Mouse (Mus musculus) intestine, postnatal 0 days (tissue): ENCODE data around the gene Ap2a1. TPM values are rescaled to one million over a fixed set of nuclear protein-coding genes. Genes with fewer than 3 reads are reported as not detected.

Experiments
- ATAC-seq: fragments of 200-750 bp; cut with Nextera tagmentation; 2 replicates; pipeline ENCODE4 v1.8.0; 2017; ENCODE audit warnings: mild to moderate bottlenecking, moderate TSS enrichment, moderate library complexity
- H3K27ac ChIP-seq: fragments of 300-500 bp; sonication (generic); 2 replicates; pipeline ENCODE4 v1.5.1; 2014; ENCODE audit warnings: mild to moderate bottlenecking, low read depth, low read length, moderate library complexity
- H3K27me3 ChIP-seq: fragments of 300-500 bp; sonication (generic); replicated peaks from 2 replicates; pipeline ENCODE4 v1.6.1; 2014; ENCODE audit warnings: low read length, mixed read lengths; ENCODE audit not compliant: control insufficient read depth, insufficient read depth
- H3K36me3 ChIP-seq: fragments of 300-500 bp; sonication (generic); 2 replicates; pipeline ENCODE4 v1.6.1; 2014; ENCODE audit warnings: mild to moderate bottlenecking, moderate library complexity; ENCODE audit not compliant: control insufficient read depth, insufficient read depth
- H3K4me1 ChIP-seq: fragments of 300-500 bp; sonication (generic); replicated peaks from 2 replicates; pipeline ENCODE4 v1.6.1; 2014; ENCODE audit warnings: antibody characterized with exemption, low read length, mixed read lengths; ENCODE audit not compliant: control insufficient read depth, insufficient read depth
- H3K4me2 ChIP-seq: fragments of 300-500 bp; sonication (generic); replicated peaks from 2 replicates; pipeline ENCODE4 v1.6.1; 2014; ENCODE audit warnings: low read depth, mild to moderate bottlenecking, moderate library complexity
- H3K4me3 ChIP-seq: fragments of 300-500 bp; sonication (generic); 2 replicates; pipeline ENCODE4 v1.5.1; 2014; ENCODE audit warnings: low read depth, low read length
- H3K9ac ChIP-seq: fragments of 300-500 bp; sonication (generic); 2 replicates; pipeline ENCODE4 v1.6.1; 2014; ENCODE audit warnings: mild to moderate bottlenecking, low read depth, low read length
- H3K9me3 ChIP-seq: fragments of 300-500 bp; sonication (generic); 2 replicates; pipeline ENCODE4 v1.6.1; 2016; ENCODE audit warnings: mixed run types; ENCODE audit not compliant: control insufficient read depth
- CTCF ChIP-seq: sonication (generic); IDR thresholded peaks from 2 replicates; pipeline ENCODE4 v1.5.1; 2016; ENCODE audit warnings: low read depth, mild to moderate bottlenecking, control low read depth, antibody characterized with exemption, moderate library complexity
- WGBS: fragments of 180-500 bp; shearing (Covaris S2); extraction: QIAGEN DNeasy Blood & Tissue Kit; methylation state at CpG from one replicate; pipeline ENCODE4 v1.1.7; 2014; 5-methylcytosine and 5-hydroxymethylcytosine counted together
- polyA plus RNA-seq: library from polyadenylated mRNA; unstranded; fragments of >200 nt; fragmentation: Nextera tagmentation; extraction: Ambion mirVana; gene quantifications from 2 replicates; pipeline ENCODE4 v1.2.1, GENCODE M21; 2015

Gene Ap2a1
- polyA plus RNA-seq, 1 experiment from 2014 or later, result 44.1 TPM

DNA sequence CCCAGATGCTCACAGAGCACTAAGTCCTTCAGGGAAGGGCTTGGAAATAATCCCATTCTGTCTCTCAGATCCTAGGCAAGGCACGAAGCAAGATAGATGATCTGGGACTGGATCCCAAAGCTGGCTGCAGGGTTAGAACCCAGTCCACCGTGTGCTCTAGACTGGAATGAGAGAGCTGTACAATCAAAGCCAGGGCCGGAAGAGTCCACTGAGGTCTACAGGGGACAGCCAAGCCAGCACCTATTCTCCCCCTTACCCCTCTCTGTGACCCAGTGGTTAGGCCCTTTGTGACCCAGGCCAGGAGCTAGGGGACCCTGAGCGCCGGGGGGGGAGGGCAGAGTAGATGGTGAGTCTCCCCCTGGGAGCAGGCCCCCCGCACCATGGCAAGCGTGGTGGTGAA is 13.6 kb upstream of the Ap2a1 start, which contains the start of gene Tsks:
Gene Tsks (plus strand): TSS at position 301 of the 400 bp plus-strand sequence.
- H3K4me1 ChIP-seq, result no peaks in the 10 kb centered on the region
- no peak within 1 kb of the TSS for H3K27ac ChIP-seq
- no peaks in the 10 kb centered on the region; the same call in 1 of the 2 replicates for H3K27me3 ChIP-seq
- H3K4me3 ChIP-seq, result no peak within 1 kb of the TSS
- H3K9ac ChIP-seq, result no peak within 1 kb of the TSS
- H3K4me2 ChIP-seq, result no peak within 1 kb of the TSS
- 74% methylated on average over 7 of the region's 7 CpGs for WGBS
- H3K9me3 ChIP-seq, result no peaks in the 10 kb centered on the region
- no peaks in the 10 kb centered on the region for H3K36me3 ChIP-seq
- TF ChIP-seq CTCF, result no peak
- no peak for ATAC-seq

DNA sequence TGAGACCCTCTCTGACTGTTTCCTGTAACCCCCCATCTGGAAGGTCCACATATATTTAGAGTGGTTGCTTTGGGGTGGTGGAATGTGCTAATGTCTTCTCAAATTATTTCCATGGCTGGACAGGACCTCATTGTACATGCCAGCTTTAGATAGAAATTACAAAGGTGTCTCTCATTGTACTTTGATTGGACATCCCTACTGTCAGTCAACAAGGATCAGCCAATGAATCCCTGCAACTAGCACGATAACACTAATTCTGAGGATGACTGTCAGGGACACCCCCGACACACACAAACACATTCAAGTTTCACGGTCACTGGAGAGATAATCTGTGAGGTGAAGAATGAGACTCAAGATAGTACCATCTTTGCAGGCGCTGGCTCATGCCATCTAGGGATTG is 9.4 kb upstream of the Ap2a1 start:
- 89% methylated on average over 4 of the region's 4 CpGs for WGBS
- no peak for ATAC-seq
- H3K4me2 ChIP-seq, result no peak overlapping the region

DNA sequence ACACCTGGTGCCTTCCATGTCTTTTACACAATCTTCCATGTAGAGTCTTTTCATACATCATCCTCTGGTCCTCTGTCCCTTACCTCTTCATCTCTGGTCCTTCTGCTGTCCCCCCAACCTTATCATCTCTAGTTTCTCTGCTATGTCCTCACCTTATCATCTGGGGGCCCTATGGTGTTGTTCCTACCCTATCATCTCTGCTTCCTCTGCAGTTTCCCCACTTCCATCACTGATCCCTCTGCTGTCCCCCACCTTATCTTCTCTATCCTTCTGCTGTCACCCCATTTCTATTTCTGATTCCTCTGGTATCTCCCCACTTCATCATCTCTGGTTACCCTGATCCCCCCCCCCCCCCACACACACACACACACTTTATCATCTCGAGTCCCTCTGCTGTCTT is 726 bp downstream of the Ap2a1 start:
- no peak for ATAC-seq
- peaks cover 10% of the 10 kb centered on the region; the same call in 1 of the 2 replicates for H3K4me1 ChIP-seq
- no peak overlapping the region for H3K27ac ChIP-seq
- peaks cover 18% of the 10 kb centered on the region for H3K36me3 ChIP-seq
- peak overlapping the region; percentile 88 for H3K9ac ChIP-seq
- peak overlapping the region; percentile 71 for H3K4me2 ChIP-seq
- H3K9me3 ChIP-seq, result no peaks in the 10 kb centered on the region
- no peak for TF ChIP-seq CTCF
- peak overlapping the region; percentile 99 for H3K4me3 ChIP-seq
- WGBS, result 0% methylated on average over 1 of the region's 1 CpGs
- no peaks in the 10 kb centered on the region for H3K27me3 ChIP-seq

More for the DNA sequence above, 9.4 kb upstream of the Ap2a1 start:
- no peak for TF ChIP-seq CTCF
- Histone ChIP-seq H3K27ac (no peak overlapping the region), H3K9ac (no peak overlapping the region), H3K9me3 (peaks cover 5% of the 10 kb centered on the region; the same call in 1 of the 2 replicates), H3K4me1 (no peaks in the 10 kb centered on the region), H3K4me3 (no peak overlapping the region), H3K27me3 (no peaks in the 10 kb centered on the region; the same call in 1 of the 2 replicates), H3K36me3 (no peaks in the 10 kb centered on the region)

DNA sequence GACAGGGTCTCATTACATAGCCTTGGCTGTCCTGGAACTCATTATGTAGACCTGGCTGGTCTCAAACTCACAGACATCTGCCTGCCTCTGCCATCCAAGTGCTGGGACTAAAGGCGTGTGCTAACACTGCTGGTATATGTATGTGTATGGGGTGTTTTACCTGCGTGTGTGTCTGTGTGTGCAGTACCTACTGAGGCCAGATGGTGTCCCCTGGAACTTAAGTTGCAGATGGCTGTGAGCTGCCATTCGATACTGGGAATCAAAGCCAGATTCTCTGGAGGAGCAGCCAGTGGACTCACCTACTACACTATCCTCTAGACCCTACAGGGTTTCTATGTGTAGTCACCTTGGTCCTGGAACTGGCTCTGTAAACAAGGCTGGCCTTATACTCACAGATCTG is 3.8 kb downstream of the Ap2a1 start:
- H3K4me2 ChIP-seq, result no peak overlapping the region
- 81% methylated on average over 3 of the region's 3 CpGs for WGBS
- no peak overlapping the region for H3K4me3 ChIP-seq
- no peak for ATAC-seq
- H3K9ac ChIP-seq, result no peak overlapping the region
- peaks cover 37% of the 10 kb centered on the region for H3K36me3 ChIP-seq
- peaks cover 9% of the 10 kb centered on the region; the same call in 1 of the 2 replicates for H3K4me1 ChIP-seq
- no peaks in the 10 kb centered on the region for H3K27me3 ChIP-seq
- peak; percentile 73 for TF ChIP-seq CTCF
- no peak overlapping the region for H3K27ac ChIP-seq
- H3K9me3 ChIP-seq, result no peaks in the 10 kb centered on the region

DNA sequence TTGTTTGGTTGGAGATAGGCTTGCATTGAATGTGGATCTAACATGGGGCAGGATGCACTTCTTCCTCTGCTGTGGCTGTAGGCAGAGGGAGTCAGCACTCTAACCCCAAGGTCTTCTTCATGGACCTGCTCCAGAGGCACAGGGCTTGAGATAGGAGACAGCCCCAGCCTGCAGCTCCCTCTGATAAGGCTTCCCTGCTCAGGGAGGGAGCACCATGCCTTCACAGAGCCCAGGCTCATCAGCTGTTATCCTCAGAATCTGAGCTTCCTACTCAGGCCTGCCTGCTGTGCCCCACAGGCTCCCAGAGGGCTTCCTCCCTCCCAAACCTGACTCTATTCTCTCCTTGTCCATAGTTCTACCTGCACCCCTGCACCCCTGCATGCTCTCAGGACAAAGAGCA is 6.8 kb downstream of the Ap2a1 start:
- Histone ChIP-seq H3K9ac (no peak overlapping the region), H3K4me1 (no peaks in the 10 kb centered on the region), H3K9me3 (no peaks in the 10 kb centered on the region), H3K4me3 (no peak overlapping the region), H3K27me3 (no peaks in the 10 kb centered on the region), H3K36me3 (peaks cover 44% of the 10 kb centered on the region), H3K4me2 (no peak overlapping the region), H3K27ac (no peak overlapping the region; the same call in 1 of the 2 replicates)
- TF ChIP-seq CTCF, result no peak
- ATAC-seq, result no peak

DNA sequence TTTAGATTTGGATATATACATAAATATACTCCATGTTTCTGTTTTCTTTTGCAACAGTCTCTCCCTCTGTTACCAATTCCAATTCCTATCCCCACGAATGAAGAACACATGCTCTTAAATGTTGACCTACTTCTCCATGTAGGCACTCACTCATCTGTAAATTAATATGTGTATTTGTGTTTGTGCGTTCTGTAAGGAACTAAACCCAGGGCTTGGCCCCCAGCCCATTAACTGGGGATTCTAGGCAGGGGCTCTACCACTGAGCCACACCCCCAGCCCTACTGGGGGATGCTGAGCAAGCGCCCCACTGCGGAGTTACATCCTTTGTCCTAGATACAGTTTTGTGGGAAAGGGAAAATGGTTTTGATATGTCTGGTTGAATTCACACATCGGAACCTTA is 10.2 kb downstream of the Ap2a1 start:
- Histone ChIP-seq H3K4me3 (no peak overlapping the region), H3K9me3 (no peaks in the 10 kb centered on the region), H3K9ac (0 out of 2 replicates have a peak overlapping the region, but pooled peaks have one; percentile 7), H3K4me2 (no peak overlapping the region), H3K4me1 (no peaks in the 10 kb centered on the region), H3K36me3 (peaks cover 52% of the 10 kb centered on the region), H3K27me3 (no peaks in the 10 kb centered on the region), H3K27ac (no peak overlapping the region)
- WGBS, result 88% methylated on average over 5 of the region's 5 CpGs
- no peak for ATAC-seq
- TF ChIP-seq CTCF, result no peak

DNA sequence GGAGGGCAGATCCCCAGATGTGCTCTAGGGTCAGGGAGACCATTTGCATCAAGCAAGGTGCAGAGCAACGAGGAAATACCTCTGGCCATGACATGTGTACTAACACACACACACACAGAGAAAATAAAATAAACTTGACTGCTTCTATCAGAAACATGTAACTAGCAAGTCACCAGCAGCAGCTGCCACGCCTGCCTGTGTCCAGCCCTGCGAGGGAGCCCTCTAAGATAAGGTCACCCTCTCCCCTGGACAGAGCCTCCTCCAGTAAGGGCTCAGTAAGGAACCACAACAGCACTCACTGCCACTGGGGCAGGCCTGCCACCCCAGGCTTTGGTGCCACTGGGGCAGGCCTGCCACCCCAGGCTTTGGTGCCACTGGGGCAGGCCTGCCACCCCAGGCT is 11.1 kb downstream of the Ap2a1 start:
- Histone ChIP-seq H3K4me3 (no peak overlapping the region), H3K9me3 (no peaks in the 10 kb centered on the region), H3K27me3 (no peaks in the 10 kb centered on the region), H3K36me3 (peaks cover 51% of the 10 kb centered on the region), H3K27ac (no peak overlapping the region), H3K9ac (no peak overlapping the region), H3K4me2 (no peak overlapping the region), H3K4me1 (no peaks in the 10 kb centered on the region)
- no peak for TF ChIP-seq CTCF
- ATAC-seq, result no peak
- WGBS, result 57% methylated on average over 3 of the region's 3 CpGs
